Mouse (Mus musculus): ENCODE results near the gene Syce1. TPM values are rescaled to one million over a fixed set of nuclear protein-coding genes. Genes with fewer than 3 reads are reported as not detected.

The Syce1 gene
- polyA plus RNA-seq (2014; fragmentation: Nextera tagmentation; extraction: Ambion mirVana): 0.28 TPM in 1 of 2 replicates, not detected in the other

GRCm38 (mm10) chr7:140787406-140788052 lies at the start of gene Syce1:
Gene Syce1 (minus strand): TSS chr7:140787852.
- WGBS: 83% methylated on average over 33 of the region's 33 CpGs

GRCm38 (mm10) chr7:140836243-140837115 lies 48.8 kb upstream of the Syce1 start:
- Histone ChIP-seq H3K4me1 (ENCODE audit: control insufficient read depth, insufficient read depth, low read length) (no peaks in the 10 kb centered on the region), H3K36me3 (ENCODE audit: control insufficient read depth, insufficient read depth, low read length) (no peaks in the 10 kb centered on the region), H3K4me2 (replicated peaks; ENCODE audit: low read depth, low read length) (no peak overlapping the region), H3K4me3 (ENCODE audit: low read length) (no peak overlapping the region), H3K27me3 (ENCODE audit: control insufficient read depth, insufficient read depth, low read length) (no peaks in the 10 kb centered on the region; the same call in 1 of the 2 replicates), H3K27ac (ENCODE audit: low read depth, low read length) (no peak overlapping the region), H3K9me3 (ENCODE audit: control insufficient read depth, low read length) (no peaks in the 10 kb centered on the region), H3K9ac (ENCODE audit: low read depth, low read length) (no peak overlapping the region)
- 82% methylated on average over 9 of the region's 9 CpGs for WGBS
- no peak for ATAC-seq (ENCODE audit: low FRiP score, low TSS enrichment)

More at GRCm38 (mm10) chr7:140787406-140788052, at the start of gene Syce1:
- Histone ChIP-seq H3K4me2 (replicated peaks; ENCODE audit: low read depth, low read length) (no peak within 1 kb of the TSS), H3K27me3 (ENCODE audit: control insufficient read depth, insufficient read depth, low read length) (no peaks in the 10 kb centered on the region), H3K9me3 (ENCODE audit: control insufficient read depth, low read length) (no peaks in the 10 kb centered on the region), H3K4me1 (ENCODE audit: control insufficient read depth, insufficient read depth, low read length) (no peaks in the 10 kb centered on the region), H3K9ac (ENCODE audit: low read depth, low read length) (no peak within 1 kb of the TSS), H3K27ac (ENCODE audit: low read depth, low read length) (no peak within 1 kb of the TSS), H3K36me3 (ENCODE audit: control insufficient read depth, insufficient read depth, low read length) (no peaks in the 10 kb centered on the region), H3K4me3 (ENCODE audit: low read length) (no peak within 1 kb of the TSS)
- no peak for ATAC-seq (ENCODE audit: low FRiP score, low TSS enrichment)

GRCm38 (mm10) chr7:140835758-140836087 lies 48.1 kb upstream of the Syce1 start:
- Histone ChIP-seq H3K4me3 (ENCODE audit: low read length) (no peak overlapping the region), H3K36me3 (ENCODE audit: control insufficient read depth, insufficient read depth, low read length) (no peaks in the 10 kb centered on the region), H3K4me2 (replicated peaks; ENCODE audit: low read depth, low read length) (no peak overlapping the region), H3K27ac (ENCODE audit: low read depth, low read length) (no peak overlapping the region), H3K9me3 (ENCODE audit: control insufficient read depth, low read length) (no peaks in the 10 kb centered on the region), H3K9ac (ENCODE audit: low read depth, low read length) (no peak overlapping the region), H3K27me3 (ENCODE audit: control insufficient read depth, insufficient read depth, low read length) (no peaks in the 10 kb centered on the region; the same call in 1 of the 2 replicates), H3K4me1 (ENCODE audit: control insufficient read depth, insufficient read depth, low read length) (no peaks in the 10 kb centered on the region)
- 83% methylated on average over 2 of the region's 2 CpGs for WGBS
- ATAC-seq (ENCODE audit: low FRiP score, low TSS enrichment): no peak

- no peaks in the 10 kb centered on the region; the same call in 1 of the 2 replicates for H3K27me3 ChIP-seq (ENCODE audit: control insufficient read depth, insufficient read depth, low read length)
- no peak within 1 kb of the TSS for H3K4me3 ChIP-seq (ENCODE audit: low read length)
- no peak within 1 kb of the TSS for H3K9ac ChIP-seq (ENCODE audit: low read depth, low read length)
- 48% methylated on average over 20 of the region's 20 CpGs for WGBS
- no peak within 1 kb of the TSS for H3K27ac ChIP-seq (ENCODE audit: low read depth, low read length)
- no peaks in the 10 kb centered on the region for H3K36me3 ChIP-seq (ENCODE audit: control insufficient read depth, insufficient read depth, low read length)
- H3K4me1 ChIP-seq (ENCODE audit: control insufficient read depth, insufficient read depth, low read length): no peaks in the 10 kb centered on the region
- H3K4me2 ChIP-seq (replicated peaks; ENCODE audit: low read depth, low read length): no peak within 1 kb of the TSS
- H3K9me3 ChIP-seq (ENCODE audit: control insufficient read depth, low read length): no peaks in the 10 kb centered on the region
- ATAC-seq (ENCODE audit: low FRiP score, low TSS enrichment): peak; percentile 14; the same call in 1 of the 2 replicates
Measured at GRCm38 (mm10) chr7:140834968-140835757, 47.5 kb upstream of the Syce1 start, which contains the start of gene Urah. Gene Urah (plus strand): TSS chr7:140835018.

GRCm38 (mm10) chr7:140833341-140833740 lies 45.7 kb upstream of the Syce1 start:
- H3K4me2 ChIP-seq (replicated peaks; ENCODE audit: low read depth, low read length): no peak overlapping the region
- H3K36me3 ChIP-seq (ENCODE audit: control insufficient read depth, insufficient read depth, low read length): no peaks in the 10 kb centered on the region
- no peak overlapping the region for H3K4me3 ChIP-seq (ENCODE audit: low read length)
- ATAC-seq (ENCODE audit: low FRiP score, low TSS enrichment): no peak
- H3K4me1 ChIP-seq (ENCODE audit: control insufficient read depth, insufficient read depth, low read length): no peaks in the 10 kb centered on the region
- no peaks in the 10 kb centered on the region for H3K27me3 ChIP-seq (ENCODE audit: control insufficient read depth, insufficient read depth, low read length)
- no peak overlapping the region for H3K9ac ChIP-seq (ENCODE audit: low read depth, low read length)
- WGBS: 85% methylated on average over 4 of the region's 4 CpGs
- no peak overlapping the region for H3K27ac ChIP-seq (ENCODE audit: low read depth, low read length)
- no peaks in the 10 kb centered on the region for H3K9me3 ChIP-seq (ENCODE audit: control insufficient read depth, low read length)

- 64% methylated on average over 6 of the region's 6 CpGs for WGBS
- no peaks in the 10 kb centered on the region for H3K27me3 ChIP-seq (ENCODE audit: control insufficient read depth, insufficient read depth, low read length)
- H3K9ac ChIP-seq (ENCODE audit: low read depth, low read length): no peak overlapping the region
- no peaks in the 10 kb centered on the region for H3K36me3 ChIP-seq (ENCODE audit: control insufficient read depth, insufficient read depth, low read length)
- no peak overlapping the region for H3K4me3 ChIP-seq (ENCODE audit: low read length)
- H3K9me3 ChIP-seq (ENCODE audit: control insufficient read depth, low read length): no peaks in the 10 kb centered on the region
- no peak for ATAC-seq (ENCODE audit: low FRiP score, low TSS enrichment)
- H3K4me1 ChIP-seq (ENCODE audit: control insufficient read depth, insufficient read depth, low read length): no peaks in the 10 kb centered on the region
- H3K4me2 ChIP-seq (replicated peaks; ENCODE audit: low read depth, low read length): no peak overlapping the region
- no peak overlapping the region for H3K27ac ChIP-seq (ENCODE audit: low read depth, low read length)
Measured at GRCm38 (mm10) chr7:140831447-140831846, 43.8 kb upstream of the Syce1 start.

GRCm38 (mm10) chr7:140828171-140828881 lies 40.7 kb upstream of the Syce1 start:
- WGBS: 35% methylated on average over 8 of the region's 8 CpGs
- H3K9ac ChIP-seq (ENCODE audit: low read depth, low read length): no peak overlapping the region
- no peaks in the 10 kb centered on the region for H3K4me1 ChIP-seq (ENCODE audit: control insufficient read depth, insufficient read depth, low read length)
- no peak overlapping the region for H3K4me3 ChIP-seq (ENCODE audit: low read length)
- no peak overlapping the region for H3K4me2 ChIP-seq (replicated peaks; ENCODE audit: low read depth, low read length)
- H3K36me3 ChIP-seq (ENCODE audit: control insufficient read depth, insufficient read depth, low read length): no peaks in the 10 kb centered on the region
- ATAC-seq (ENCODE audit: low FRiP score, low TSS enrichment): no peak
- H3K9me3 ChIP-seq (ENCODE audit: control insufficient read depth, low read length): no peaks in the 10 kb centered on the region
- no peaks in the 10 kb centered on the region for H3K27me3 ChIP-seq (ENCODE audit: control insufficient read depth, insufficient read depth, low read length)
- H3K27ac ChIP-seq (ENCODE audit: low read depth, low read length): no peak overlapping the region

- WGBS: 89% methylated on average over 4 of the region's 4 CpGs
- H3K27me3 ChIP-seq (ENCODE audit: control insufficient read depth, insufficient read depth, low read length): no peaks in the 10 kb centered on the region
- no peak overlapping the region for H3K4me3 ChIP-seq (ENCODE audit: low read length)
- 0 out of 2 replicates have a peak, but pooled peaks cover 3% of the 10 kb centered on the region for H3K4me1 ChIP-seq (ENCODE audit: control insufficient read depth, insufficient read depth, low read length)
- H3K9me3 ChIP-seq (ENCODE audit: control insufficient read depth, low read length): no peaks in the 10 kb centered on the region
- no peak overlapping the region for H3K4me2 ChIP-seq (replicated peaks; ENCODE audit: low read depth, low read length)
- H3K9ac ChIP-seq (ENCODE audit: low read depth, low read length): no peak overlapping the region
- no peak for ATAC-seq (ENCODE audit: low FRiP score, low TSS enrichment)
- H3K36me3 ChIP-seq (ENCODE audit: control insufficient read depth, insufficient read depth, low read length): no peaks in the 10 kb centered on the region
- H3K27ac ChIP-seq (ENCODE audit: low read depth, low read length): no peak overlapping the region
Measured at GRCm38 (mm10) chr7:140822731-140823130, 35.1 kb upstream of the Syce1 start.

Data from kidney, embryonic 14.5 days (tissue).